Mouse (Mus musculus): ENCODE measurements around the gene Pold3. TPM values are rescaled to one million over a fixed set of nuclear protein-coding genes. Genes with fewer than 3 reads are reported as not detected.

Pold3 gene
- polyA plus RNA-seq, 1 experiment from 2014 or later = 71.9 TPM

DNA sequence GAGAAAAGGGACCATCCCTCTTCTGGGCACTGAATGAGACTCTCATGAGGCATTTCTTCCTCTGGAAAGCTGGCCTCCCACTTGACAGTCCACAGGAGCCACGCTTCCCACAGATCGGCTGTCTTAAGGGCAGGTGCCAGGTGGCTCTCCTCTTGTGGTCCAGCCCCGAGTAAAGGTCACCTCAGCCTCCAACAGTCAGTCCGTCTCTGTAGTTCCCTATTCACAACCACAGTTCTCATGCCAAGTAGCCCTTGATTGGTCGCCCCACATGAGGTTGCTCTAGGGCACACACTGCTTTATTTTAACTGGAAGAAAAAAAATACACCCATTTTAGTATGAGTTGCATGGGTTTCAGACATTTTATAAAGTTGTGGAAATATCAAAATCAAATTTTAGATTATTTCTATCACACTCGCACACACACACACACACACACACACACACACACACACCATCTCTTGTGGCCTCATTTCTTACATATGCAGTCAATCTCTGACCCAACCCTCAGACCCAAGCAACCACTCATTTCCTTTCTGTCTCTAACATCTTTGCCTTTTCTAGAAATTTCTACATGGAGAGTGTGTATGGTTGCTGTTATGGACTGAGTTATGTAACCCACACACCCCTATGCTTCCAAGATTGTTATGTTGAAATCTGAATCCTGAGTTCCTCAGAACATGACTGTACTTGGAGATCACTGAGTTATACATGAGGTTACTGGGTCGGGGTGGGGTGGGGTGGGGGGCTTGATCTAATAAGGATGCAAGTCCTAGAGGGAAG lies 7.1 kb upstream of the Pold3 start:
- Histone ChIP-seq H3K27ac (ENCODE audit: low read depth) (no peak overlapping the region), H3K9me3 (ENCODE audit: low read depth, low read length) (no peaks in the 10 kb centered on the region), H3K4me3 (ENCODE audit: low read depth, low read length) (no peak overlapping the region), H3K9ac (no peak overlapping the region), H3K4me1 (ENCODE audit: insufficient read depth) (no peaks in the 10 kb centered on the region), H3K4me2 (no peak overlapping the region), H3K36me3 (ENCODE audit: insufficient read depth) (no peaks in the 10 kb centered on the region), H3K27me3 (ENCODE audit: insufficient read depth, low read length) (no peaks in the 10 kb centered on the region)
- no peak for ATAC-seq (ENCODE audit: insufficient read depth)
- no peak for DNase-seq
- WGBS = 68% methylated on average over 7 of the region's 7 CpGs
- TF ChIP-seq CTCF (IDR thresholded peaks at IDR 0.05; ENCODE audit: low read depth) = no peak

DNA sequence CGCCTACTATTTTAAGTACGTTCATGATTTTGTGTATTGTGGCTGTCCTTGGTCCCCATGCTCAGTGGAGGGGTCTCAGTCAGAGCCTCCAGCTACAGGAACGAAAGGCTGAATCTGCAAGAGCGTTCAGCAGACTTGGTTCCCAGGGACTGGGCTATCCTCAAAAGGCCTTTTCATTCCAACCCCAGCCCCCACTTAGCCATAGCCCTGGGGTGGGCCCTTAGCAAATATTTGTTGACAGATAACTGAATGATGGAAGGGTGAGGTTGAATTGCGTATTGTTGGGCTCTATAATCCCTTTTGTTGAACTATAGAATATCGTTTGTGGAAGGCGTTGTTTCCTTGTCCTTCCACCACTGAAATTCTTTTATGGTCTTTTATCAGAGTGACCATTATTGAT lies 5.1 kb upstream of the Pold3 start:
- H3K36me3 ChIP-seq (ENCODE audit: insufficient read depth) = no peaks in the 10 kb centered on the region
- no peak overlapping the region for H3K4me3 ChIP-seq (ENCODE audit: low read depth, low read length)
- no peaks in the 10 kb centered on the region for H3K4me1 ChIP-seq (ENCODE audit: insufficient read depth)
- no peak overlapping the region for H3K9ac ChIP-seq
- no peak overlapping the region for H3K27ac ChIP-seq (ENCODE audit: low read depth)
- ATAC-seq (ENCODE audit: insufficient read depth) = no peak
- no peak overlapping the region for H3K4me2 ChIP-seq
- DNase-seq = no peak
- WGBS = 65% methylated on average over 7 of the region's 7 CpGs
- no peaks in the 10 kb centered on the region for H3K9me3 ChIP-seq (ENCODE audit: low read depth, low read length)
- TF ChIP-seq CTCF (IDR thresholded peaks at IDR 0.05; ENCODE audit: low read depth) = no peak
- no peaks in the 10 kb centered on the region for H3K27me3 ChIP-seq (ENCODE audit: insufficient read depth, low read length)

DNA sequence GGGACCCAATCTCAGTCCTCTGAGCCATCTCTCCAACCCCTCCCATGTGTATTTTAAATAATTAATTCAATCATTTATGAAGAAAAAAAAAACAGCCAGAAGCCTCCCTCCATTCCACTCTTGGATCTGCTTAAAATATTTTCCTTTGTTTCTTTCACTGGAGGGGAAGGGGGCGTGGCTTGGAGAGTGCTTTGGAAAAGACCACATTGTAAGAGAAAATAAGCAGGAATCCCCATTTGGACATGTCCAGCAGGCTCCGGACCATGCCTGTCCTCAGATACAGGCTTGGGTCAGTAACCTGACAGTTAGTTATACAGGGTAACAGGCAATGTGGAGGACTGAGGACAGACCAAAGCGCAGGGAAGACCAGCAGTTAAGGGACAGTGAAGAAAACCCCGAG lies 3.8 kb upstream of the Pold3 start:
- WGBS = 67% methylated on average over 4 of the region's 4 CpGs
- H3K9ac ChIP-seq = no peak overlapping the region
- H3K27me3 ChIP-seq (ENCODE audit: insufficient read depth, low read length) = no peaks in the 10 kb centered on the region
- no peaks in the 10 kb centered on the region for H3K9me3 ChIP-seq (ENCODE audit: low read depth, low read length)
- no peak overlapping the region for H3K4me2 ChIP-seq
- no peak overlapping the region for H3K27ac ChIP-seq (ENCODE audit: low read depth)
- H3K4me3 ChIP-seq (ENCODE audit: low read depth, low read length) = no peak overlapping the region
- DNase-seq (peak; percentile 34), ATAC-seq (ENCODE audit: insufficient read depth) (no peak)
- H3K36me3 ChIP-seq (ENCODE audit: insufficient read depth) = no peaks in the 10 kb centered on the region
- no peak for TF ChIP-seq CTCF (IDR thresholded peaks at IDR 0.05; ENCODE audit: low read depth)
- H3K4me1 ChIP-seq (ENCODE audit: insufficient read depth) = no peaks in the 10 kb centered on the region

DNA sequence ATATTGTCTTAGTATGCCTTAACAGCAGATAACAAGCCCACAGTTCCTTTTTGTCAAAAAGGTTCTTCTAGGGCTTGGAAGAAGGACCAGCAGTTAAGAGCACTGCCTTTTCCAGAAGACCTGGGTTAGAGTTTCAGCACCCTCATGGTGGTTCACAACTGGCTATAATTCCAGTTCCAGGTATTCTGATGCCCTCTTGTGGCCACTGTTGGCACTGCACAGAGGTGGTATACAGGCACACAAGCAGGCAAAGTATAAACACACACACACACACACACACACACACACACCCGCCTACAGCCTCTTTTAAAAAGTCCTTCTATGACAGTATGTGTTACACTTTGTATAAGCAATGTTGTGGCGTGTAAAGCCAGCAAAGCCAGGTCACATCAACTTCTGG lies 2.8 kb upstream of the Pold3 start:
- no peaks in the 10 kb centered on the region for H3K4me1 ChIP-seq (ENCODE audit: insufficient read depth)
- 70% methylated on average over 2 of the region's 2 CpGs for WGBS
- no peaks in the 10 kb centered on the region for H3K27me3 ChIP-seq (ENCODE audit: insufficient read depth, low read length)
- ATAC-seq (ENCODE audit: insufficient read depth) (no peak), DNase-seq (peak; percentile 60)
- H3K9ac ChIP-seq = no peak overlapping the region
- H3K4me2 ChIP-seq = no peak overlapping the region
- peak; percentile 68 for TF ChIP-seq CTCF (IDR thresholded peaks at IDR 0.05; ENCODE audit: low read depth)
- no peak overlapping the region for H3K27ac ChIP-seq (ENCODE audit: low read depth)
- H3K9me3 ChIP-seq (ENCODE audit: low read depth, low read length) = no peaks in the 10 kb centered on the region
- peaks cover 2% of the 10 kb centered on the region; the same call in 1 of the 2 replicates for H3K36me3 ChIP-seq (ENCODE audit: insufficient read depth)
- H3K4me3 ChIP-seq (ENCODE audit: low read depth, low read length) = no peak overlapping the region

DNA sequence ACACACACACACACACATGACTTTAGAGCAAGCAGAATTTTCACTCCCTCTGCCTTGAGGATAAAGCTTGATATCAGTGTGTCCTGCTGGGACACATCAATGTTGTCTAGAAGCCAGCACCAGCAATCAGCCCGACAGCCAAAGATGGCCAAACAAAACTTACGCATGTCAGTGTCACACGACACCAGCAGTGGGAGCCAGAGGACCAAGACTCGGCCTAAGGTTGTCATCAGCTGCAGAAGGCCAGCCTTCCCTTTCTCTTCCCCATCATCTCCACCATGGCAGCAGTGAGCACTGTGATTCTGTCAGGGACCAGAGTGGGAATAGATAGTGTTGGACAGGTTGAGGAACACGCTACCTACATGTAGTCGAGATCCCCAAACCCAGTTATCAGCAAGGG lies 2.1 kb upstream of the Pold3 start:
- no peak overlapping the region for H3K4me2 ChIP-seq
- H3K9me3 ChIP-seq (ENCODE audit: low read depth, low read length) = no peaks in the 10 kb centered on the region
- H3K27me3 ChIP-seq (ENCODE audit: insufficient read depth, low read length) = no peaks in the 10 kb centered on the region
- 44% methylated on average over 6 of the region's 6 CpGs for WGBS
- no peak for ATAC-seq (ENCODE audit: insufficient read depth)
- no peak overlapping the region for H3K4me3 ChIP-seq (ENCODE audit: low read depth, low read length)
- peak; percentile 77 for DNase-seq
- no peak overlapping the region for H3K9ac ChIP-seq
- peak; percentile 77 for TF ChIP-seq CTCF (IDR thresholded peaks at IDR 0.05; ENCODE audit: low read depth)
- peaks cover 9% of the 10 kb centered on the region; the same call in 1 of the 2 replicates for H3K36me3 ChIP-seq (ENCODE audit: insufficient read depth)
- no peak overlapping the region for H3K27ac ChIP-seq (ENCODE audit: low read depth)
- no peaks in the 10 kb centered on the region for H3K4me1 ChIP-seq (ENCODE audit: insufficient read depth)

DNA sequence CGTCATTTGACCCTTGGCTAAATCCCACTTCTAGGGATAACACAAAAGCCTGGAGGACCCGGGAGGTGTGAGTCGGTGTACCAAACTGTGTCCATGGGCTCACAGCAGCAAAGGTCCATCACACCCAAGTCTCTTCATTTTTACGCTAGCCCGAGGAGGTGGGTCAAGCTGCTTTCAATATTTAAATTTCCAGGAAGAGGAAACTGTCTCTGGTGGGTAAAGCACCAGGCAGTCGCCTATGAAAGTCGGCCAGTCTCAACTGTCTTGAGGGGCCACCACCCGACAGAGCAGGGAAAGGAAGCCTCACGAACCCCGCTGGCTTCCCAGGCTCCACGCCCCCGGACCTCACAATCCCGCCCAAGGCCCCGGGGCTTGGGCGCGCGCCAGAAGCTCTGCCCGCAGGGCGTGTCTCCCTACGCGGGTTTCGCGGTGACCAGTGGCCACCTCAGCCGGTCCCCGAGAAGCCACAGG lies 539 bp downstream of the Pold3 start:
- H3K4me2 ChIP-seq = peak overlapping the region; percentile 78
- peak overlapping the region; percentile 91 for H3K9ac ChIP-seq
- DNase-seq = peak; percentile 77
- under 1% methylated on average over 25 of the region's 25 CpGs for WGBS
- ATAC-seq (ENCODE audit: insufficient read depth) = peak; percentile 67
- no peaks in the 10 kb centered on the region for H3K27me3 ChIP-seq (ENCODE audit: insufficient read depth, low read length)
- TF ChIP-seq CTCF (IDR thresholded peaks at IDR 0.05; ENCODE audit: low read depth) = no peak
- H3K27ac ChIP-seq (ENCODE audit: low read depth) = peak overlapping the region; percentile 92
- H3K36me3 ChIP-seq (ENCODE audit: insufficient read depth) = peaks cover 30% of the 10 kb centered on the region
- H3K4me3 ChIP-seq (ENCODE audit: low read depth, low read length) = peak overlapping the region; percentile 89
- no peaks in the 10 kb centered on the region for H3K9me3 ChIP-seq (ENCODE audit: low read depth, low read length)
- H3K4me1 ChIP-seq (ENCODE audit: insufficient read depth) = no peaks in the 10 kb centered on the region

DNA sequence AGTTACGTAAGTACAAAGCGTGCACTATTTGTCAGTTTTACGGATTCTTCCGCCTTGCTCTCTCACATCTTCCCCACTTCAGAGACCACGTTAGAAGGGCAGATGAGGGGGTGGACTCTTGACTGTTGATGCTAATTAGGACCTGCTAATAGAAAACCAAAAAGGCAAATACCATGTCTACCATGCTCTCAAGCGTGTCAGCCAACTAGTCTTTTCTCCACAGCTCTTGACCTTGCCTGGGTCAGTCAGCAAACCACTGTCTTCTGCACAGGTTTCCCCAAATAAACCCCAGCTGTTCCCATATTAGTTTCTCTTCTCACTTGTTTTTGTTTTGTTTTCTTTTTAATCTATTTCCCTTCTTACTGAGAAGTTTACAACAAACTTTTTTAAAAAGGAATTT lies 7.1 kb downstream of the Pold3 start:
- H3K4me1 ChIP-seq (ENCODE audit: insufficient read depth) = no peaks in the 10 kb centered on the region
- H3K27me3 ChIP-seq (ENCODE audit: insufficient read depth, low read length) = no peaks in the 10 kb centered on the region
- no peak overlapping the region for H3K27ac ChIP-seq (ENCODE audit: low read depth)
- no peaks in the 10 kb centered on the region for H3K9me3 ChIP-seq (ENCODE audit: low read depth, low read length)
- 86% methylated on average over 6 of the region's 6 CpGs for WGBS
- no peak for TF ChIP-seq CTCF (IDR thresholded peaks at IDR 0.05; ENCODE audit: low read depth)
- ATAC-seq (ENCODE audit: insufficient read depth) (no peak), DNase-seq (no peak)
- H3K4me3 ChIP-seq (ENCODE audit: low read depth, low read length) = no peak overlapping the region
- peaks cover 82% of the 10 kb centered on the region for H3K36me3 ChIP-seq (ENCODE audit: insufficient read depth)
- no peak overlapping the region for H3K4me2 ChIP-seq
- no peak overlapping the region for H3K9ac ChIP-seq

Measured in lung, embryonic 14.5 days (tissue).